Mouse (Mus musculus) right cerebral cortex, adult 18-20 months (tissue): ENCODE results near the gene Prl3b1.

Source experiments
- DNase-seq: peaks from one replicate; pipeline ENCODE4 v3.0.0; 2022; ENCODE audit warnings: mixed read lengths

Prl3b1 gene

DNA sequence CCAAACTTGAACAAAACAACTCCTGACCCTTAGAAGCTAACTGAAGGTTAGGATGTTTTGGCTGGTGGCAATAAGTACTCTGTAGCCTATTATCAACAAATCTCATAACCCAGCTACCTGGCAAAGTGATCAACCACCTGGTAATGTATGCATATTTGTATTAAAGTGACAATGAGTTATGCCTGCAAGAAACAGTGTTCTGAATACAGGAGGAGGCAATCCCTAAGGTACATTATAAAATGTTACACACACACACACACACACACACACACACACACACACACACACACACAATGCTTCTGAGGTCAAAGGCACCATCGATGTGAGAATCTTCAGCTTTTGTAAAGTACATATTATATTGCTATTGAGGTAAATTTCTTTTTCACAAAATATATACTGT is at the start of gene Prl3b1:
Gene Prl3b1 (plus strand): TSS at position 301 of the 400 bp plus-strand sequence.
- no peak for DNase-seq

- DNase-seq = no peak
These were observed 45.3 kb upstream of the Prl3b1 start, which contains the start of gene Prl3c1 for GRCm38 (mm10) chr13:27196359-27196758. Gene Prl3c1, plus strand, starts transcription at chr13:27196659.

DNA sequence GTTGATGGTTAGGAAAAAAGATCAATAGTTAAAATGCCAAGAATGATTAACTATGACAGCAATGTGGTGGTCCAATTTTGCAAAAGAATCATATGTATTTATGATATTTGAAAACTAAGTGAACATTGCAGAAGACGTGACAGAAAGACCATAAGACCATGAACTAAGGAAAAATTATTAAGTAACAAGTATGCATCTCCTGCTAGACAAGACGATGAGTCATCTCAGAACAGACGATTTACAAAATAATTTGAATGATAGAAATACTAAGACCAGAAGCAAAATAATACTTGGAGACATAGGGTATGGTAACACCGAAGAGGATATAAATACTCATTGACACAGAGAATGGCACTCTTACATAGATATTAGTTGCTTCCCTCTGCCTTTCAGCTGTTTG is 17.5 kb downstream of the Prl3b1 start, which contains the start of gene Prl3a1:
Gene Prl3a1 (plus strand): TSS at position 301 of the 400 bp plus-strand sequence.
- DNase-seq = no peak
